Mouse (Mus musculus): ENCODE measurements around the gene Srsy. TPM values are rescaled to one million over a fixed set of nuclear protein-coding genes. Genes with fewer than 3 reads are reported as not detected.
"Not testable (repeated sequence)": the region's sequence is repeated elsewhere in the genome, so short reads cannot be mapped to it uniquely, and the experiment has no call there.

Gene Srsy
- polyA plus RNA-seq (2015; fragmentation: Nextera tagmentation; extraction: Ambion mirVana), result not detected in 2 replicates

GRCm38 (mm10) chrY:17937230-17937629 is at the start of gene Srsy:
Srsy (minus strand) TSS chrY:17937330.
- ATAC-seq (ENCODE audit: low read depth); H3K4me2 ChIP-seq; H3K9ac ChIP-seq; H3K27me3 ChIP-seq; H3K36me3 ChIP-seq; H3K4me3 ChIP-seq (replicated peaks); H3K9me3 ChIP-seq (replicated peaks); DNase-seq; H3K4me1 ChIP-seq (replicated peaks); H3K27ac ChIP-seq: not testable (repeated sequence)
- no CpG with 5 or more reads among the region's 1 CpGs for WGBS (ENCODE audit: insufficient replicate concordance)

Other genes starting within 250 kb of the Srsy start
- not detected in 2 replicates for gene Gm21904, start 91.1 kb downstream of the Srsy start, polyA plus RNA-seq (2015; fragmentation: Nextera tagmentation; extraction: Ambion mirVana)
- gene Gm20772, start 62.6 kb downstream of the Srsy start, polyA plus RNA-seq (2015; fragmentation: Nextera tagmentation; extraction: Ambion mirVana), result not detected in 2 replicates
- not detected in 2 replicates for gene Gm20831, start 62.6 kb downstream of the Srsy start, polyA plus RNA-seq (2015; fragmentation: Nextera tagmentation; extraction: Ambion mirVana)
- gene Gm21764, start 124.5 kb upstream of the Srsy start, polyA plus RNA-seq (2015; fragmentation: Nextera tagmentation; extraction: Ambion mirVana), result not detected in 2 replicates
- not detected in 2 replicates for gene Ssty1, start 151.8 kb upstream of the Srsy start, polyA plus RNA-seq (2015; fragmentation: Nextera tagmentation; extraction: Ambion mirVana)